Mouse (Mus musculus) liver, embryonic 14.5 days (tissue): Measurements from ENCODE around the gene Muc4.

ENCODE experiments used
- CTCF ChIP-seq: IDR thresholded peaks from 2 replicates; pipeline ENCODE4 v1.5.1; 2016; ENCODE audit warnings: antibody characterized with exemption, low read depth, control low read depth
- EP300 ChIP-seq: IDR thresholded peaks from 2 replicates; pipeline ENCODE4 v1.6.1; 2016; ENCODE audit warnings: antibody characterized with exemption, low read depth

- TF ChIP-seq CTCF: no peak
- TF ChIP-seq EP300: no peak
Observed at GRCm38 (mm10) chr16:32818036-32818435, 82.3 kb downstream of the Muc4 start.
